Comparison of ENCODE assay signal across 19 mouse cellular contexts in the genomic region with DNA sequence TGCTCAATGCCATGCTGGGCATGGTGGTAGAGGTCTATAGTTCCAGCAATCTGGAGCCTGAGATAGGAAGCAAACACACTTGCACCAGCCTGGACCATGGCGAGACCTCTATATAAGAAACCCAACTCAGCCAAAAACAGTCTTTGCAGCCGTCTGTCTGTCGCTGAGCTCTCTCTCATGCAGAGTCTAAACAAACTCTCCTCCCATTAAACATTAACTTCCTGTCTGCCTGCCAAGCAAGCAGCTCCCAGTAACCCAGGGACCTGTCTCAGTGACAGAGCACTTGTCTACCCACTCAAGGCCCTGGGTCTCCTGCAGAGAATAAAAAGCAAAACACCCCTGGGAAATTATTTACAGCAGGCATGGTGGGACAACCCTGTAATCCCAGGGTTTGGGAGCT. TPM values are rescaled to one million over a fixed set of nuclear protein-coding genes. Genes with fewer than 3 reads are reported as not detected.
DNase-seq lines count a peak whose midpoint lies in the region; ATAC-seq and TF ChIP-seq lines count a peak whose summit lies in the region.
"Had no signal": no experiment of that assay in that cellular context is flagged by ENCODE, and none has a peak within 500 bp of the region (broad histone marks: within the 10 kb centered on the region; RNA-seq: fewer than 3 reads in every experiment).

No protein-coding gene starts in this region.

- no peak for TF ChIP-seq CTCF in lung, embryonic 14.5 days (IDR thresholded peaks at IDR 0.05; ENCODE audit: low read depth)
- TF ChIP-seq CTCF in lung, adult 2 months (IDR thresholded peaks at IDR 0.05; ENCODE audit: insufficient read depth, low read length) = no peak
- no peak for TF ChIP-seq CTCF in liver, postnatal 0 days (IDR thresholded peaks at IDR 0.05; ENCODE audit: low read depth)
- no peak for TF ChIP-seq CTCF in midbrain, postnatal 0 days (IDR thresholded peaks at IDR 0.05)

- WGBS in lung, embryonic 14.5 days = 30% methylated on average over 3 of the region's 3 CpGs
- whole genome bisulfite sequencing in lung, adult 2 months = 23% methylated on average over 3 of the region's 3 CpGs
- 64% methylated on average over 3 of the region's 3 CpGs for WGBS in kidney, embryonic 15.5 days
- 54% methylated on average over 3 of the region's 3 CpGs for WGBS in liver, postnatal 0 days (ENCODE audit: insufficient replicate concordance)
- WGBS in midbrain, postnatal 0 days = 89% methylated on average over 3 of the region's 3 CpGs
- WGBS in hindbrain, embryonic 13.5 days = 77% methylated on average over 3 of the region's 3 CpGs

- DNase-seq in lung, embryonic 14.5 days = peak; percentile 63
- DNase-seq in lung, adult 2 months = no peak
- no peak for DNase-seq in liver, postnatal 0 days
- peak; percentile 63 for DNase-seq in yolk sac, embryonic 10.5 days (ENCODE audit: low spot score)
- DNase-seq in spleen, postnatal 36 days (ENCODE audit: low spot score in 2 of 2) = no peak
- no peak for DNase-seq in midbrain, postnatal 0 days (ENCODE audit: low spot score)
- DNase-seq: cerebellum, adult 9-10 months; embryo, embryonic 11 days; gastrocnemius, postnatal 10 days; heart, postnatal 14 days; left cerebral cortex, postnatal 4 days; thymus, postnatal 25 days had no signal

- H3K9me3 ChIP-seq in lung, embryonic 14.5 days (ENCODE audit: low read depth, low read length) = no peaks in the 10 kb centered on the region
- no peaks in the 10 kb centered on the region for H3K9me3 ChIP-seq in kidney, embryonic 15.5 days (replicated peaks)
- H3K9me3 ChIP-seq in liver, postnatal 0 days (ENCODE audit: low read length) = no peaks in the 10 kb centered on the region
- H3K9me3 ChIP-seq in midbrain, postnatal 0 days (ENCODE audit: low read length) = no peaks in the 10 kb centered on the region
- H3K9me3 ChIP-seq in hindbrain, embryonic 13.5 days = no peaks in the 10 kb centered on the region
- H3K9me3 ChIP-seq: embryonic facial prominence, embryonic 15.5 days; forebrain, embryonic 10.5 days; midbrain, embryonic 10.5 days had no signal

- no peak for TF ChIP-seq POLR2A in lung, adult 2 months (IDR thresholded peaks at IDR 0.05; ENCODE audit: borderline replicate concordance, extremely low read depth, low read depth, low read length)

- H3K4me3 ChIP-seq in lung, embryonic 14.5 days (ENCODE audit: low read depth, low read length) = no peak overlapping the region
- H3K4me3 ChIP-seq in lung, adult 2 months (replicated peaks; ENCODE audit: extremely low read depth, low read depth, low read length) = no peak overlapping the region
- H3K4me3 ChIP-seq in kidney, embryonic 15.5 days (replicated peaks) = no peak overlapping the region
- H3K4me3 ChIP-seq in liver, postnatal 0 days (ENCODE audit: low read depth, low read length) = no peak overlapping the region
- H3K4me3 ChIP-seq in midbrain, postnatal 0 days (ENCODE audit: low read depth, low read length) = no peak overlapping the region
- no peak overlapping the region for H3K4me3 ChIP-seq in hindbrain, embryonic 13.5 days
- H3K4me3 ChIP-seq: embryonic facial prominence, embryonic 15.5 days; forebrain, embryonic 10.5 days; midbrain, embryonic 10.5 days had no signal

- H3K27ac ChIP-seq in lung, embryonic 14.5 days (ENCODE audit: low read depth) = no peak overlapping the region
- H3K27ac ChIP-seq in kidney, embryonic 15.5 days = peak overlapping the region; percentile 51; the same call in 1 of the 2 replicates
- H3K27ac ChIP-seq in liver, postnatal 0 days (ENCODE audit: low read depth) = peak overlapping the region; percentile 61
- no peak overlapping the region for H3K27ac ChIP-seq in midbrain, postnatal 0 days (ENCODE audit: low read depth, low read length)
- H3K27ac ChIP-seq in hindbrain, embryonic 13.5 days = no peak overlapping the region
- H3K27ac ChIP-seq: embryonic facial prominence, embryonic 15.5 days; forebrain, embryonic 10.5 days; hindbrain, embryonic 14.5 days; midbrain, embryonic 10.5 days had no signal

- no peaks in the 10 kb centered on the region for H3K4me1 ChIP-seq in lung, embryonic 14.5 days (ENCODE audit: insufficient read depth)
- peaks cover 7% of the 10 kb centered on the region for H3K4me1 ChIP-seq in lung, adult 2 months (ENCODE audit: control insufficient read depth, insufficient read depth, low read length)
- H3K4me1 ChIP-seq in kidney, embryonic 15.5 days = 0 out of 2 replicates have a peak, but pooled peaks cover 6% of the 10 kb centered on the region
- H3K4me1 ChIP-seq in liver, postnatal 0 days (ENCODE audit: insufficient read depth) = peaks cover 3% of the 10 kb centered on the region; the same call in 1 of the 2 replicates
- H3K4me1 ChIP-seq in midbrain, postnatal 0 days (ENCODE audit: insufficient read depth, low read length) = no peaks in the 10 kb centered on the region
- no peaks in the 10 kb centered on the region for H3K4me1 ChIP-seq in hindbrain, embryonic 13.5 days (replicated peaks)
- H3K4me1 ChIP-seq: embryonic facial prominence, embryonic 15.5 days; forebrain, embryonic 10.5 days; midbrain, embryonic 10.5 days had no signal

- H3K4me2 ChIP-seq in lung, embryonic 14.5 days = no peak overlapping the region
- no peak overlapping the region for H3K4me2 ChIP-seq in kidney, embryonic 15.5 days
- H3K4me2 ChIP-seq in liver, postnatal 0 days (ENCODE audit: low read depth, low read length) = no peak overlapping the region
- H3K4me2 ChIP-seq in midbrain, postnatal 0 days (ENCODE audit: low read depth, low read length, poor library complexity, severe bottlenecking) = no peak overlapping the region
- H3K4me2 ChIP-seq in hindbrain, embryonic 13.5 days = no peak overlapping the region
- H3K4me2 ChIP-seq: embryonic facial prominence, embryonic 15.5 days; heart, embryonic 11.5 days; hindbrain, embryonic 14.5 days had no signal

- TF ChIP-seq EP300 in liver, postnatal 0 days (IDR thresholded peaks at IDR 0.05; ENCODE audit: low read depth) = no peak

- H3K36me3 ChIP-seq in lung, embryonic 14.5 days (ENCODE audit: insufficient read depth) = peaks cover 92% of the 10 kb centered on the region
- peaks cover 98% of the 10 kb centered on the region for H3K36me3 ChIP-seq in kidney, embryonic 15.5 days
- peaks cover 78% of the 10 kb centered on the region for H3K36me3 ChIP-seq in liver, postnatal 0 days (replicated peaks; ENCODE audit: insufficient read depth, low read length)
- peaks cover 69% of the 10 kb centered on the region for H3K36me3 ChIP-seq in midbrain, postnatal 0 days (ENCODE audit: insufficient read depth, low read length)
- peaks cover 94% of the 10 kb centered on the region for H3K36me3 ChIP-seq in hindbrain, embryonic 13.5 days

- peak; percentile 29; the same call in 1 of the 2 replicates for ATAC-seq in lung, embryonic 14.5 days (ENCODE audit: insufficient read depth)
- no peak for ATAC-seq in kidney, embryonic 15.5 days (replicated peaks; ENCODE audit: low FRiP score)
- ATAC-seq in liver, postnatal 0 days = peak; percentile 69
- ATAC-seq in midbrain, postnatal 0 days (ENCODE audit: low FRiP score) = no peak
- ATAC-seq in hindbrain, embryonic 13.5 days (ENCODE audit: low FRiP score) = no peak

- no peak overlapping the region for H3K9ac ChIP-seq in lung, embryonic 14.5 days
- no peak overlapping the region for H3K9ac ChIP-seq in kidney, embryonic 15.5 days
- H3K9ac ChIP-seq in liver, postnatal 0 days (replicated peaks) = no peak overlapping the region
- no peak overlapping the region for H3K9ac ChIP-seq in midbrain, postnatal 0 days (replicated peaks; ENCODE audit: low read length, poor library complexity, severe bottlenecking)
- no peak overlapping the region for H3K9ac ChIP-seq in hindbrain, embryonic 13.5 days
- H3K9ac ChIP-seq: embryonic facial prominence, embryonic 15.5 days; hindbrain, embryonic 14.5 days had no signal

- no peaks in the 10 kb centered on the region for H3K27me3 ChIP-seq in lung, embryonic 14.5 days (ENCODE audit: insufficient read depth, low read length)
- no peaks in the 10 kb centered on the region for H3K27me3 ChIP-seq in kidney, embryonic 15.5 days
- H3K27me3 ChIP-seq in liver, postnatal 0 days (ENCODE audit: insufficient read depth, low read length) = no peaks in the 10 kb centered on the region
- no peaks in the 10 kb centered on the region for H3K27me3 ChIP-seq in midbrain, postnatal 0 days (ENCODE audit: insufficient read depth, low read length)
- H3K27me3 ChIP-seq in hindbrain, embryonic 13.5 days = no peaks in the 10 kb centered on the region
- H3K27me3 ChIP-seq: embryonic facial prominence, embryonic 15.5 days had no signal

RNA-seq across cellular contexts. Expression of a gene that starts 13.3 kb away (rescaled TPM):
- 24.2 and 24.4 TPM in 2 replicates for polyA plus RNA-seq in lung, embryonic 14.5 days (2014; fragmentation: Nextera tagmentation; extraction: Ambion mirVana)
- 84.2 and 87.2 TPM in 2 replicates for polyA plus RNA-seq in lung, adult 2 months (2012; rRNA removed)
- 28.9 and 34.9 TPM in 2 replicates for polyA plus RNA-seq in kidney, embryonic 15.5 days (2015; fragmentation: Nextera tagmentation; extraction: Ambion mirVana)
- 13.2 and 13.3 TPM in 2 replicates for polyA plus RNA-seq in liver, postnatal 0 days (2015; fragmentation: Nextera tagmentation; extraction: Ambion mirVana)
- total RNA-seq in midbrain, postnatal 0 days (2014; rRNA removed) = 16.7 and 27.7 TPM in 2 replicates
- polyA plus RNA-seq in midbrain, postnatal 0 days (2015; fragmentation: Nextera tagmentation; extraction: Ambion mirVana) = 9.6 and 10.3 TPM in 2 replicates
- polyA plus RNA-seq in hindbrain, embryonic 13.5 days (2015; fragmentation: Nextera tagmentation; extraction: Ambion mirVana) = 12.4 and 15.6 TPM in 2 replicates

RNA-seq across cellular contexts. Expression of a gene that starts 23.5 kb away (rescaled TPM):
- polyA plus RNA-seq in lung, embryonic 14.5 days (2014; fragmentation: Nextera tagmentation; extraction: Ambion mirVana) = 159 and 173 TPM in 2 replicates
- 2.9 and 3.2 TPM in 2 replicates for polyA plus RNA-seq in lung, adult 2 months (2012; rRNA removed)
- 126 and 135 TPM in 2 replicates for polyA plus RNA-seq in kidney, embryonic 15.5 days (2015; fragmentation: Nextera tagmentation; extraction: Ambion mirVana)
- 38.4 and 41.4 TPM in 2 replicates for polyA plus RNA-seq in liver, postnatal 0 days (2015; fragmentation: Nextera tagmentation; extraction: Ambion mirVana)
- total RNA-seq in midbrain, postnatal 0 days (2014; rRNA removed) = 5.5 and 6.6 TPM in 2 replicates
- 6.3 and 8.2 TPM in 2 replicates for polyA plus RNA-seq in midbrain, postnatal 0 days (2015; fragmentation: Nextera tagmentation; extraction: Ambion mirVana)
- polyA plus RNA-seq in hindbrain, embryonic 13.5 days (2015; fragmentation: Nextera tagmentation; extraction: Ambion mirVana) = 22.0 and 26.4 TPM in 2 replicates

Comparison
In these comparisons a context has a peak if more than half of its experiments do, and no peak if none do; other contexts are left out.
1. DNase-seq: peak in lung, embryonic 14.5 days (single experiment) and yolk sac, embryonic 10.5 days (single experiment); none in lung, adult 2 months (single experiment), liver, postnatal 0 days (single experiment), spleen, postnatal 36 days (0 of 2) and midbrain, postnatal 0 days (single experiment).
2. ATAC-seq: peak in lung, embryonic 14.5 days (single experiment) and liver, postnatal 0 days (single experiment); none in kidney, embryonic 15.5 days (single experiment), midbrain, postnatal 0 days (single experiment) and hindbrain, embryonic 13.5 days (single experiment).
3. H3K27ac ChIP-seq: peak in kidney, embryonic 15.5 days (single experiment) and liver, postnatal 0 days (single experiment); none in lung, embryonic 14.5 days (single experiment), midbrain, postnatal 0 days (single experiment) and hindbrain, embryonic 13.5 days (single experiment).